Mouse (Mus musculus) heart, embryonic 14.5 days (tissue): ENCODE measurements at regions not wholly inside any gene's neighbourhood (a gene's known extent, or its start where the extent isn't known, plus 50 kb on each side); places are given as distances from the start of the nearest gene placed in this dataset.

Experiments
- ATAC-seq: fragments of 200-750 bp; cut with Nextera tagmentation; 2 replicates; pipeline ENCODE4 v1.8.0; 2017; ENCODE audit warnings: low read depth, moderate TSS enrichment; ENCODE audit not compliant: insufficient number of reproducible peaks, insufficient read depth, low FRiP score
- H3K27ac ChIP-seq, 2 experiments: fragments of 200-500 bp in 1 of 2; fragments of 300-500 bp in 1 of 2; sonication (generic) in 1 of 2; replicated peaks in 1 of 2; 2 replicates each; pipeline ENCODE4 v1.5.1; 2012 to 2014; ENCODE audit warnings: low read depth in 2 of 2, low read length in 2 of 2, control low read depth in 1 of 2, mild to moderate bottlenecking in 1 of 2, mixed read lengths in 1 of 2; ENCODE audit not compliant: control insufficient read depth in 1 of 2, insufficient read depth in 1 of 2
- H3K27me3 ChIP-seq: fragments of 300-500 bp; sonication (generic); 2 replicates; pipeline ENCODE4 v1.6.1; 2014; ENCODE audit warnings: mild to moderate bottlenecking, low read length, control low read depth; ENCODE audit not compliant: control insufficient read depth, insufficient read depth
- H3K36me3 ChIP-seq: fragments of 300-500 bp; sonication (generic); 2 replicates; pipeline ENCODE4 v1.6.1; 2014; ENCODE audit warnings: mild to moderate bottlenecking, control low read depth, low read length, mixed read lengths; ENCODE audit not compliant: control insufficient read depth, insufficient read depth
- H3K4me1 ChIP-seq, 2 experiments: fragments of 200-500 bp in 1 of 2; fragments of 300-500 bp in 1 of 2; sonication (generic) in 1 of 2; 2 replicates each; pipeline ENCODE4 v1.6.1; 2012 to 2014; ENCODE audit warnings: low read length in 2 of 2, control low read depth in 1 of 2, mixed read lengths in 1 of 2; ENCODE audit not compliant: control insufficient read depth in 2 of 2, insufficient read depth in 2 of 2
- H3K4me2 ChIP-seq: fragments of 300-500 bp; sonication (generic); 2 replicates; pipeline ENCODE4 v1.6.1; 2014; ENCODE audit warnings: mild to moderate bottlenecking, low read length
- H3K4me3 ChIP-seq, 2 experiments: fragments of 200-500 bp in 1 of 2; fragments of 300-500 bp in 1 of 2; sonication (generic) in 1 of 2; 2 replicates each; pipeline ENCODE4 v1.5.1; 2012 to 2014; ENCODE audit warnings: low read length in 2 of 2, mild to moderate bottlenecking in 2 of 2, control low read depth in 1 of 2, low read depth in 1 of 2, moderate library complexity in 1 of 2; ENCODE audit not compliant: control insufficient read depth in 1 of 2, insufficient read depth in 1 of 2
- H3K9ac ChIP-seq: fragments of 300-500 bp; sonication (generic); 2 replicates; pipeline ENCODE4 v1.6.1; 2014; ENCODE audit warnings: mild to moderate bottlenecking, low read length
- H3K9me3 ChIP-seq: fragments of 300-500 bp; sonication (generic); 2 replicates; pipeline ENCODE4 v1.6.1; 2016; ENCODE audit warnings: low read length, control low read depth; ENCODE audit not compliant: control insufficient read depth
- WGBS: fragments of 180-500 bp; shearing (Covaris S2); extraction: QIAGEN DNeasy Blood & Tissue Kit; methylation state at CpG from one replicate; pipeline ENCODE4 v1.1.7; 2014; 5-methylcytosine and 5-hydroxymethylcytosine counted together

DNA sequence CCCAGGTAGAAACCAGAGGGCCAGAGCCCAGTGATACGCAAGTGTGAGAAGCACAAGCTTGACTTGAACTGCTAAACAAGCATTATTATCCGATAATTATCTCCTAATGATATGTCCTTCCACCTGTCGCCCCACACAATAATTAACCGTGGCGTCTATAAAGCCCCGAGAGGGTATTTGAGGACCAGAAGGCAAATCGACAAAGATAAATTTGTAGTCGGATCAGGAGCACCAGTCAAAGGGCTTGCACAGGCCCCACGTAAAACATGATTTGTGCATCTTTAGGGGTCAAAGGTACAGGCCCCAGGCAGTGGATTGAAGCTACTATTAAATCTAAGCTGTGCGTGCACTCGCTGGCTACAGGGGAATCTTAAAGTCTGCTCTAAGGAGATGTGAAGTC, 270.5 kb downstream of the Ajap1 start:
- no peaks in the 10 kb centered on the region for H3K9me3 ChIP-seq
- H3K4me2 ChIP-seq, result no peak overlapping the region
- no peaks in the 10 kb centered on the region for H3K36me3 ChIP-seq
- no peak overlapping the region for H3K27ac ChIP-seq
- no peak for ATAC-seq
- H3K4me3 ChIP-seq, result no peak overlapping the region
- WGBS, result 79% methylated on average over 11 of the region's 11 CpGs
- no peaks in the 10 kb centered on the region for H3K27me3 ChIP-seq
- H3K4me1 ChIP-seq, result no peaks in the 10 kb centered on the region
- no peak overlapping the region for H3K9ac ChIP-seq

GRCm38 (mm10) chr4:153208822-153209221, 273.8 kb downstream of the Ajap1 start:
- no peak overlapping the region for H3K27ac ChIP-seq
- WGBS, result 37% methylated on average over 2 of the region's 2 CpGs
- no peak for ATAC-seq

GRCm38 (mm10) chr4:153208215-153208614, 274.4 kb downstream of the Ajap1 start:
- ATAC-seq, result no peak
- no peak overlapping the region for H3K4me3 ChIP-seq
- no peaks in the 10 kb centered on the region for H3K27me3 ChIP-seq
- H3K36me3 ChIP-seq, result no peaks in the 10 kb centered on the region
- H3K4me2 ChIP-seq, result no peak overlapping the region
- H3K4me1 ChIP-seq, result no peaks in the 10 kb centered on the region
- H3K27ac ChIP-seq, result no peak overlapping the region
- no peak overlapping the region for H3K9ac ChIP-seq
- WGBS, result 78% methylated on average over 6 of the region's 6 CpGs
- H3K9me3 ChIP-seq, result no peaks in the 10 kb centered on the region

More at GRCm38 (mm10) chr4:153208822-153209221, 273.8 kb downstream of the Ajap1 start:
- no peaks in the 10 kb centered on the region for H3K9me3 ChIP-seq
- no peaks in the 10 kb centered on the region for H3K36me3 ChIP-seq
- H3K4me1 ChIP-seq, result no peaks in the 10 kb centered on the region
- H3K4me2 ChIP-seq, result no peak overlapping the region
- no peak overlapping the region for H3K4me3 ChIP-seq
- no peaks in the 10 kb centered on the region for H3K27me3 ChIP-seq
- H3K9ac ChIP-seq, result no peak overlapping the region

DNA sequence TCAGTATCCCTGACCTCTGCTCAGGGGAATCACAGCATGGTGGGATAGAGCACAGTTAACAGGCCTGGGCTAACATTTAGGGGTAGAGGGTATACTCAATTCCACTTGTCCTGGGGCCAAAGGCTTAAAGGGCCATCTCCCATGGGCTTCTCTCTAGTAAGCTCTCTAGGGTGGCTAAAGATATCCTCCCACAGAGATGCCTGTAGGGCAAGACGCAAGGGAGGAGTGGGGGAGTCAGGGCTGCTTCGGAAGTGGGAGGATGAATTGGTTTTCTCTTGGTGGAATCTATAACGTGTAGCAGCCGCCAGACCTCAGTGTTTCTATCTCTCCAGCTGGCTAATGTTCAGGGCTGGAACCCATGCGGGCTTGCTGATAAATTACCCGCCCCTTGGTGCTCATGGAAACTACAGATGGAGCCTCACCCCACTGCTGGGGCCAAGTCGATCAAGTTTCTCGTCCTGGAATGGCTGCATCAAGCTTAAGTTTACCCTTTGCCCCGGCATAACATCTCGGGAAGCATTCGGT, 275.0 kb downstream of the Ajap1 start:
- Histone ChIP-seq H3K9me3 (no peaks in the 10 kb centered on the region), H3K27me3 (no peaks in the 10 kb centered on the region), H3K9ac (no peak overlapping the region), H3K27ac (no peak overlapping the region), H3K36me3 (no peaks in the 10 kb centered on the region), H3K4me2 (no peak overlapping the region), H3K4me3 (no peak overlapping the region), H3K4me1 (no peaks in the 10 kb centered on the region)
- 56% methylated on average over 11 of the region's 11 CpGs for WGBS
- no peak for ATAC-seq

GRCm38 (mm10) chr4:153206789-153207457, 275.7 kb downstream of the Ajap1 start:
- Histone ChIP-seq H3K27me3 (no peaks in the 10 kb centered on the region), H3K36me3 (no peaks in the 10 kb centered on the region), H3K4me2 (no peak overlapping the region), H3K9me3 (no peaks in the 10 kb centered on the region), H3K9ac (no peak overlapping the region), H3K4me1 (no peaks in the 10 kb centered on the region), H3K27ac (no peak overlapping the region), H3K4me3 (no peak overlapping the region)
- WGBS, result 63% methylated on average over 11 of the region's 11 CpGs
- no peak for ATAC-seq

DNA sequence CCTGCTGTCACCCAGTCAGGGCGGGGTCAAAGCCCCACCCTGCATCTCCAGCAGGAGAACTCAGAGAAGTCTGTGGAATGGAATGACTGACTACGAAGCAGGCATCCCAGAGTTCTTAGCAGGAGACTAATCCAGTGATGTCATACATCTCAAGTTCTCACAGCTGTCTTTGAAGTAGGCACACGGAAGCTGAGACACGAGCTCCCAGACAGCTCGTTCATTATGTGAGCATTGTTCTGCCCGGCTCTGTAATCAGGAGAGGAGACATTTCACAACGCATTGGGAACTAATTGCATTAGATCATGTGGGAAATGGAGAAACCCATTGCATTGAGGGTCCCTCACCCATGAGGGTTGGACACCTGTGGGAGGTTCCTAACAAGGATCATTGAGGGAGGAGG, 277.8 kb downstream of the Ajap1 start:
- Histone ChIP-seq H3K36me3 (no peaks in the 10 kb centered on the region), H3K9ac (no peak overlapping the region), H3K27me3 (no peaks in the 10 kb centered on the region), H3K9me3 (no peaks in the 10 kb centered on the region), H3K4me1 (no peaks in the 10 kb centered on the region), H3K27ac (no peak overlapping the region), H3K4me3 (no peak overlapping the region), H3K4me2 (no peak overlapping the region)
- 49% methylated on average over 7 of the region's 7 CpGs for WGBS
- ATAC-seq, result no peak

GRCm38 (mm10) chr4:153200799-153201770, 281.5 kb downstream of the Ajap1 start:
- Histone ChIP-seq H3K4me1 (no peaks in the 10 kb centered on the region), H3K27ac (no peak overlapping the region), H3K9me3 (no peaks in the 10 kb centered on the region), H3K4me2 (no peak overlapping the region), H3K9ac (no peak overlapping the region), H3K4me3 (no peak overlapping the region), H3K36me3 (no peaks in the 10 kb centered on the region), H3K27me3 (no peaks in the 10 kb centered on the region)
- WGBS, result 72% methylated on average over 20 of the region's 20 CpGs
- ATAC-seq, result no peak
